Mouse (Mus musculus) stomach, postnatal 0 days (tissue): Measurements from ENCODE around the gene Cers2. TPM values are rescaled to one million over a fixed set of nuclear protein-coding genes. Genes with fewer than 3 reads are reported as not detected.

Source experiments
- ATAC-seq: fragments of 200-750 bp; cut with Nextera tagmentation; 2 replicates; pipeline ENCODE4 v1.8.0; 2017; ENCODE audit not compliant: low FRiP score, low TSS enrichment
- DNase-seq: peaks from one replicate; pipeline ENCODE4 v3.0.0-alpha.2; 2016; ENCODE audit warnings: low spot score
- H3K27ac ChIP-seq: fragments of 300-500 bp; sonication (generic); replicated peaks from 2 replicates; pipeline ENCODE4 v1.5.1; 2014; ENCODE audit warnings: mild to moderate bottlenecking, control low read depth
- H3K27me3 ChIP-seq: fragments of 300-500 bp; sonication (generic); 2 replicates; pipeline ENCODE4 v1.6.1; 2014; ENCODE audit warnings: low read length; ENCODE audit not compliant: control insufficient read depth, insufficient read depth
- H3K36me3 ChIP-seq: fragments of 300-500 bp; sonication (generic); 2 replicates; pipeline ENCODE4 v1.6.1; 2014; ENCODE audit warnings: low read length, mixed read lengths; ENCODE audit not compliant: control insufficient read depth, insufficient read depth
- H3K4me1 ChIP-seq: fragments of 300-500 bp; sonication (generic); replicated peaks from 2 replicates; pipeline ENCODE4 v1.6.1; 2014; ENCODE audit warnings: antibody characterized with exemption; ENCODE audit not compliant: control insufficient read depth, insufficient read depth
- H3K4me2 ChIP-seq: fragments of 300-500 bp; sonication (generic); replicated peaks from 2 replicates; pipeline ENCODE4 v1.6.1; 2014; ENCODE audit warnings: low read depth, mild to moderate bottlenecking, control low read depth, moderate library complexity
- H3K4me3 ChIP-seq: fragments of 300-500 bp; sonication (generic); 2 replicates; pipeline ENCODE4 v1.5.1; 2014; ENCODE audit warnings: low read depth, low read length, control low read depth
- H3K9ac ChIP-seq: fragments of 300-500 bp; sonication (generic); 2 replicates; pipeline ENCODE4 v1.6.1; 2014; ENCODE audit warnings: mild to moderate bottlenecking, low read length, control low read depth, mixed read lengths
- H3K9me3 ChIP-seq: fragments of 300-500 bp; sonication (generic); 2 replicates; pipeline ENCODE4 v1.6.1; 2016; ENCODE audit warnings: low read length; ENCODE audit not compliant: control insufficient read depth
- CTCF ChIP-seq: IDR thresholded peaks from 2 replicates; pipeline ENCODE4 v1.5.1; 2016; ENCODE audit warnings: antibody characterized with exemption, low read depth, mild to moderate bottlenecking, moderate library complexity
- EP300 ChIP-seq: optimal IDR thresholded peaks from 2 replicates; pipeline ENCODE3; 2016; ENCODE audit warnings: antibody characterized with exemption
- WGBS: fragments of 180-500 bp; shearing (Covaris S2); extraction: QIAGEN DNeasy Blood & Tissue Kit; methylation state at CpG from one replicate; pipeline ENCODE4 v1.1.7; 2014; 5-methylcytosine and 5-hydroxymethylcytosine counted together
- polyA plus RNA-seq: library from polyadenylated mRNA; unstranded; fragments of >200 nt; fragmentation: Nextera tagmentation; extraction: Ambion mirVana; gene quantifications from 2 replicates; pipeline ENCODE4 v1.2.1, GENCODE M21; 2015

The Cers2 gene
- polyA plus RNA-seq, 1 experiment from 2014 or later = 75.0 TPM

GRCm38 (mm10) chr3:95295321-95296102 lies 19.1 kb upstream of the Cers2 start:
- Histone ChIP-seq H3K27ac (peak overlapping the region; percentile 31), H3K36me3 (peaks cover 8% of the 10 kb centered on the region; the same call in 1 of the 2 replicates), H3K9me3 (no peaks in the 10 kb centered on the region), H3K9ac (no peak overlapping the region), H3K4me3 (no peak overlapping the region), H3K4me1 (no peaks in the 10 kb centered on the region), H3K27me3 (no peaks in the 10 kb centered on the region), H3K4me2 (no peak overlapping the region)
- no peak for TF ChIP-seq EP300
- TF ChIP-seq CTCF = no peak
- DNase-seq = no peak
- WGBS = 57% methylated on average over 11 of the region's 11 CpGs
- ATAC-seq = no peak

- Histone ChIP-seq H3K4me2 (no peak overlapping the region), H3K9ac (no peak overlapping the region), H3K4me3 (no peak overlapping the region), H3K27ac (no peak overlapping the region; the same call in 1 of the 2 replicates), H3K4me1 (no peaks in the 10 kb centered on the region), H3K27me3 (no peaks in the 10 kb centered on the region), H3K36me3 (peaks cover 8% of the 10 kb centered on the region; the same call in 1 of the 2 replicates), H3K9me3 (no peaks in the 10 kb centered on the region)
- TF ChIP-seq EP300 = no peak
- peak; percentile 77 for TF ChIP-seq CTCF
- DNase-seq (peak; percentile 66), ATAC-seq (no peak)
- WGBS = 8% methylated on average over 5 of the region's 5 CpGs
Measured at GRCm38 (mm10) chr3:95296103-95296469, 18.5 kb upstream of the Cers2 start.

- Histone ChIP-seq H3K27ac (0 out of 2 replicates have a peak overlapping the region, but pooled peaks have one; percentile 24), H3K9ac (no peak overlapping the region), H3K4me1 (no peaks in the 10 kb centered on the region), H3K4me2 (no peak overlapping the region), H3K27me3 (no peaks in the 10 kb centered on the region), H3K36me3 (peaks cover 2% of the 10 kb centered on the region; the same call in 1 of the 2 replicates), H3K4me3 (no peak overlapping the region), H3K9me3 (no peaks in the 10 kb centered on the region)
- 64% methylated on average over 7 of the region's 7 CpGs for WGBS
- no peak for DNase-seq
- no peak for TF ChIP-seq CTCF
- no peak for TF ChIP-seq EP300
- 0 out of 2 replicates have a peak, but pooled peaks have one; percentile 36 for ATAC-seq
Measured at GRCm38 (mm10) chr3:95298018-95298417, 16.6 kb upstream of the Cers2 start.

GRCm38 (mm10) chr3:95301204-95301796 lies 13.3 kb upstream of the Cers2 start:
- no peak overlapping the region for H3K9ac ChIP-seq
- no peaks in the 10 kb centered on the region for H3K27me3 ChIP-seq
- H3K4me2 ChIP-seq = no peak overlapping the region
- no peak for DNase-seq
- WGBS = 82% methylated on average over 3 of the region's 3 CpGs
- no peaks in the 10 kb centered on the region for H3K4me1 ChIP-seq
- TF ChIP-seq EP300 (no peak), CTCF (no peak)
- H3K4me3 ChIP-seq = no peak overlapping the region
- no peaks in the 10 kb centered on the region for H3K36me3 ChIP-seq
- ATAC-seq = no peak
- no peak overlapping the region for H3K27ac ChIP-seq
- no peaks in the 10 kb centered on the region for H3K9me3 ChIP-seq

- ATAC-seq = no peak
- H3K36me3 ChIP-seq = no peaks in the 10 kb centered on the region
- no peak overlapping the region for H3K9ac ChIP-seq
- no peaks in the 10 kb centered on the region for H3K27me3 ChIP-seq
- H3K27ac ChIP-seq = no peak overlapping the region
- H3K4me2 ChIP-seq = no peak overlapping the region
- no peak for DNase-seq
- no peak overlapping the region for H3K4me3 ChIP-seq
- 71% methylated on average over 4 of the region's 4 CpGs for WGBS
- H3K4me1 ChIP-seq = no peaks in the 10 kb centered on the region
- TF ChIP-seq EP300 (no peak), CTCF (no peak)
- no peaks in the 10 kb centered on the region for H3K9me3 ChIP-seq
Measured at GRCm38 (mm10) chr3:95306244-95306643, 8.3 kb upstream of the Cers2 start.

- 34% methylated on average over 7 of the region's 7 CpGs for WGBS
- peak; percentile 28 for ATAC-seq
- no peaks in the 10 kb centered on the region for H3K27me3 ChIP-seq
- no peak for DNase-seq
- H3K4me2 ChIP-seq = no peak within 1 kb of the TSS
- no peak within 1 kb of the TSS for H3K4me3 ChIP-seq
- peak within 1 kb of the TSS; percentile 83 for H3K27ac ChIP-seq
- H3K4me1 ChIP-seq = no peaks in the 10 kb centered on the region
- no peaks in the 10 kb centered on the region for H3K9me3 ChIP-seq
- TF ChIP-seq CTCF (no peak), EP300 (no peak)
- H3K9ac ChIP-seq = peak within 1 kb of the TSS; percentile 14; the same call in 1 of the 2 replicates
- no peaks in the 10 kb centered on the region for H3K36me3 ChIP-seq
Measured at GRCm38 (mm10) chr3:95307100-95307499, 7.5 kb upstream of the Cers2 start, which contains the start of gene Anxa9. Gene Anxa9, minus strand, starts transcription at chr3:95307176.
